Mouse (Mus musculus): ENCODE measurements around the gene Morc1.

- TF ChIP-seq CTCF (IDR thresholded peaks at IDR 0.05; ENCODE audit: extremely low read depth, insufficient read depth, low read length) (no peak), POLR2A (IDR thresholded peaks at IDR 0.05; ENCODE audit: extremely low read depth, insufficient read depth, low read length) (no peak)
These were observed 4.4 kb downstream of the Morc1 start for GRCm38 (mm10) chr16:48435454-48435853.
